Mouse (Mus musculus) megakaryocyte-erythroid progenitor cell, adult 5-6 weeks (primary cell): ENCODE measurements around the gene Bpifb4. TPM values are rescaled to one million over a fixed set of nuclear protein-coding genes. Genes with fewer than 3 reads are reported as not detected.

ENCODE experiments used
- ATAC-seq: replicated peaks from 2 replicates; pipeline ENCODE4 v1.8.0; 2016; ENCODE audit warnings: mild to moderate bottlenecking, inconsistent platforms; ENCODE audit not compliant: severe bottlenecking, poor library complexity, low FRiP score, low TSS enrichment
- total RNA-seq, 2 experiments: library from RNA; stranded (forward) in 1 of 2; stranded (reverse) in 1 of 2; fragments of 200-1000, 215-1000 nt in 1 of 2; fragments of >200 nt in 1 of 2; fragmentation: Nextera tagmentation in 1 of 2; gene quantifications; 2 replicates each; pipeline ENCODE4 v1.2.3; 2014 to 2017

Bpifb4 gene
- total RNA-seq, 2 experiments from 2014 or later: not detected

GRCm38 (mm10) chr2:154001056-154001455, 63.0 kb downstream of the Bpifb4 start:
- ATAC-seq: no peak

GRCm38 (mm10) chr2:154004456-154004855, 66.4 kb downstream of the Bpifb4 start:
- ATAC-seq: no peak

DNA sequence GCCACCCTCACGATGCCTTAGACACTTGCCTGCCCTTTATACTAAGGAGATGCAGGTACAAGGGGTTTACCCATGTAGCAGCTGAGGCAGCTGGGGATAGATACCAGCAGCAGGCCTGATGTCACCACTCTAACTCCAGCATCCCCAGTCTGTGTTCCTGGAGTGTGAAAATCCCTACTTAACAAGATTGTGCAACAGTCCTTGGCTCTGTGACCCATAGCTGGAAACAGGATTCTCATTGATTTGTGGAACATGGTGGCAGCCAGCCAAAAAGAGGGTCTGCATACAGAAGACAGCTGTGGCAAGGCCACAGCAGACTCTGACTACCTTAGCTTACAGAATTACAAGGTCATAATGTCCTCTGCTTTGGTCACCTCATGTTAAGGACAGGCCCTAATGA, 67.1 kb downstream of the Bpifb4 start:
- no peak for ATAC-seq

DNA sequence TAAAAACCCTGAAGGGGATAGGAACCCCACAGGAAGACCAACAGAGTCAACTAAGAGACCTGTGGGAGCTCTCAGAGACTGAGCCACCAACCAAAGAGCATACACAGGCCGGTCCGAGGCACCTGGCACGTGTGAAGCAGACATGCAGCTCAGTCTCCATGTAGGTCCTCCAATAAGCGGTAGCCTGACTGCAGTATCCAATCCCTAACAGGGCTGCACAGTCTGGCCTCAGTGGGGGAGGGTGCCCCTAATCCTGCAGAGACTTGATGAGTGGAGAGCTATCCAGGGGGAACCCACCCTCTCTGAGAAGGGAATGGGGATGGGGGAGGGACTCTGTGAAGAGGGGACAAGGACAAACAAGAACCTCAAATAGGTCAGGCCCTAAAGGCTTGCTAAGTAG, 67.7 kb downstream of the Bpifb4 start:
- ATAC-seq: no peak

GRCm38 (mm10) chr2:154006331-154006730, 68.3 kb downstream of the Bpifb4 start:
- ATAC-seq: no peak

DNA sequence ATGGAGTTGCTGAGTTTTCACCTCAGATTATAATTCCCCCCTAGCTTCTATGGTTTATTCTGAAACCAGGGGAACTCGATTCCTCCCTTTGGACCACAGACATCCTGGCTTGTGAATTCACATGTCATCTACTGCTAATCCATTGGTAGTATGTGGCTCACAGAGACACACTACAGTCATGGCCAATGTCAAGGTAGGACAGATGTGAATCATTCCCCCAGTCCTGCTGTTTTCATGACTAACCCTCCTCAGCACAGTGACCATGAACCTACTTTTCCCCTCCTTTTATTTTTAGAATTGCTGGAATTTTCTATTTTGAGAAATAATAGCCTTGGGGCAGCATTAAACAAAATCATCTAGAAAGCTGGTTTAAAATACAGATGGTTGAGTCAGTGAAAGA, 69.4 kb downstream of the Bpifb4 start:
- no peak for ATAC-seq

DNA sequence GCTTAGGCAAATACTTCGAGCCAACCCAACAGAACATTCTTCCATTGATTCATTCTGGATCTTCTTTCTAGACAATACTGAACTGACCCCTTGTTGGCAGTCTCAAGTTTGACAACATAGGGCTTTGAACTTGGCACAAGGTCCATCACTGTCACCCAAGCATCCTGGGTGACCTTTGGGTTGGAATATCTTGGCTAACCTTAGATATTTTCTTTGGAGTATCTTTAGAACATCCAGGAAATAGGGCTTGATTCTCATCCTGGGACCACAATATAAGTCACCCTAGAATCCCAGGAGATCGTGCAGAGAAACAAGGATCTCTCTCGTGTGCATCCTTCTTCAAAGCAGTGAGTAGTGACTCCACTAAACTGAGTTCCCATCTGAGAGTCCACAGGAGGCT, 70.0 kb downstream of the Bpifb4 start, which contains the start of gene Bpifa2:
Bpifa2 (plus strand) TSS at position 301 of the 400 bp plus-strand sequence.
- no peak for ATAC-seq

Other genes starting within 250 kb of the Bpifb4 start
- gene Dnmt3c, start 241.6 kb upstream of the Bpifb4 start, total RNA-seq (2014; fragmentation: Nextera tagmentation): 1.4 and 1.5 TPM in 2 replicates
- 0.47 and 0.53 TPM in 2 replicates for gene Dnmt3c, start 241.6 kb upstream of the Bpifb4 start, total RNA-seq (2017)
- gene Mapre1, start 196.9 kb upstream of the Bpifb4 start, total RNA-seq (2014; fragmentation: Nextera tagmentation): 109 and 127 TPM in 2 replicates
- 243 and 279 TPM in 2 replicates for gene Mapre1, start 196.9 kb upstream of the Bpifb4 start, total RNA-seq (2017)
- 0.76 and 0.82 TPM in 2 replicates for gene Efcab8, start 158.3 kb upstream of the Bpifb4 start, total RNA-seq (2014; fragmentation: Nextera tagmentation)
- gene Efcab8, start 158.3 kb upstream of the Bpifb4 start, total RNA-seq (2017): not detected in 2 replicates
- gene Sun5, start 67.1 kb upstream of the Bpifb4 start, total RNA-seq (2014; fragmentation: Nextera tagmentation): not detected in 2 replicates
- not detected in 2 replicates for gene Sun5, start 67.1 kb upstream of the Bpifb4 start, total RNA-seq (2017)
- not detected in 2 replicates for gene Bpifb2, start 63.2 kb upstream of the Bpifb4 start, total RNA-seq (2014; fragmentation: Nextera tagmentation)
- gene Bpifb2, start 63.2 kb upstream of the Bpifb4 start, total RNA-seq (2017): not detected in 2 replicates
- gene Bpifb6, start 37.8 kb upstream of the Bpifb4 start, total RNA-seq (2014; fragmentation: Nextera tagmentation): not detected in 2 replicates
- gene Bpifb6, start 37.8 kb upstream of the Bpifb4 start, total RNA-seq (2017): not detected in 2 replicates
- not detected in 2 replicates for gene Bpifb3, start 20.0 kb upstream of the Bpifb4 start, total RNA-seq (2014; fragmentation: Nextera tagmentation)
- gene Bpifb3, start 20.0 kb upstream of the Bpifb4 start, total RNA-seq (2017): not detected in 2 replicates
- gene Bpifa6, start 36.7 kb downstream of the Bpifb4 start, total RNA-seq (2014; fragmentation: Nextera tagmentation): not detected in 2 replicates
- gene Bpifa6, start 36.7 kb downstream of the Bpifb4 start, total RNA-seq (2017): not detected in 2 replicates
- gene Bpifa2, start 70.1 kb downstream of the Bpifb4 start, total RNA-seq (2014; fragmentation: Nextera tagmentation): not detected in 2 replicates
- gene Bpifa2, start 70.1 kb downstream of the Bpifb4 start, total RNA-seq (2017): not detected in 2 replicates
- not detected in 2 replicates for gene Bpifa3, start 192.1 kb downstream of the Bpifb4 start, total RNA-seq (2014; fragmentation: Nextera tagmentation)
- gene Bpifa3, start 192.1 kb downstream of the Bpifb4 start, total RNA-seq (2017): not detected in 2 replicates
- gene Bpifa1, start 204.7 kb downstream of the Bpifb4 start, total RNA-seq (2014; fragmentation: Nextera tagmentation): not detected in 2 replicates
- not detected in 2 replicates for gene Bpifa1, start 204.7 kb downstream of the Bpifb4 start, total RNA-seq (2017)
- gene Bpifa5, start 224.4 kb downstream of the Bpifb4 start, total RNA-seq (2014; fragmentation: Nextera tagmentation): not detected in 2 replicates
- not detected in 2 replicates for gene Bpifa5, start 224.4 kb downstream of the Bpifb4 start, total RNA-seq (2017)